Mouse (Mus musculus) thymus, adult 2 months (tissue): ENCODE data around the gene Btbd2. TPM values are rescaled to one million over a fixed set of nuclear protein-coding genes. Genes with fewer than 3 reads are reported as not detected.

ENCODE experiments used
- DNase-seq: peaks from one replicate; pipeline ENCODE4 v3.0.0; 2021
- H3K27ac ChIP-seq: fragments of 200-500 bp; 2 replicates; pipeline ENCODE4 v1.5.1; 2012; ENCODE audit warnings: low read length, control low read depth; ENCODE audit not compliant: control insufficient read depth, insufficient read depth
- H3K27me3 ChIP-seq: fragments of 200-500 bp; 2 replicates; pipeline ENCODE4 v1.6.1; 2012; ENCODE audit warnings: mild to moderate bottlenecking, low read length, moderate library complexity, mixed read lengths; ENCODE audit not compliant: control insufficient read depth, insufficient read depth
- H3K36me3 ChIP-seq: fragments of 200-500 bp; 2 replicates; pipeline ENCODE4 v1.6.1; 2012; ENCODE audit warnings: mild to moderate bottlenecking, low read length, moderate library complexity; ENCODE audit not compliant: control insufficient read depth, insufficient read depth
- H3K4me1 ChIP-seq: fragments of 200-500 bp; replicated peaks from 2 replicates; pipeline ENCODE4 v1.6.1; 2012; ENCODE audit warnings: low read length; ENCODE audit not compliant: control insufficient read depth, insufficient read depth
- H3K4me3 ChIP-seq: fragments of 200-500 bp; 2 replicates; pipeline ENCODE4 v1.5.1; 2012; ENCODE audit warnings: mild to moderate bottlenecking, low read length, control low read depth, moderate library complexity; ENCODE audit not compliant: control insufficient read depth, insufficient read depth
- CTCF ChIP-seq: fragments of 200-500 bp; IDR thresholded peaks from 2 replicates; pipeline ENCODE4 v1.5.1; 2012; ENCODE audit warnings: mild to moderate bottlenecking, control low read depth, low read length, moderate library complexity, borderline replicate concordance; ENCODE audit not compliant: control insufficient read depth, poor library complexity, insufficient read depth; ENCODE audit errors: extremely low read depth
- POLR2A ChIP-seq: fragments of 200-500 bp; IDR thresholded peaks from 2 replicates; pipeline ENCODE4 v1.6.1; 2012; ENCODE audit warnings: mild to moderate bottlenecking, low read length, control low read depth, moderate library complexity; ENCODE audit not compliant: control insufficient read depth, poor library complexity, insufficient read depth; ENCODE audit errors: extremely low read depth
- WGBS: fragments of 180-500 bp; shearing (Covaris S2); methylation state at CpG from one replicate; pipeline ENCODE4 v1.1.7; 2018; 5-methylcytosine and 5-hydroxymethylcytosine counted together
- polyA plus RNA-seq: library from polyadenylated mRNA; depleted of rRNA; stranded (reverse); fragments of >200 nt; gene quantifications from 2 replicates; pipeline ENCODE4 v1.2.3, GENCODE M21; 2012

The Btbd2 gene
- polyA plus RNA-seq, 1 experiment = 94.7 TPM

DNA sequence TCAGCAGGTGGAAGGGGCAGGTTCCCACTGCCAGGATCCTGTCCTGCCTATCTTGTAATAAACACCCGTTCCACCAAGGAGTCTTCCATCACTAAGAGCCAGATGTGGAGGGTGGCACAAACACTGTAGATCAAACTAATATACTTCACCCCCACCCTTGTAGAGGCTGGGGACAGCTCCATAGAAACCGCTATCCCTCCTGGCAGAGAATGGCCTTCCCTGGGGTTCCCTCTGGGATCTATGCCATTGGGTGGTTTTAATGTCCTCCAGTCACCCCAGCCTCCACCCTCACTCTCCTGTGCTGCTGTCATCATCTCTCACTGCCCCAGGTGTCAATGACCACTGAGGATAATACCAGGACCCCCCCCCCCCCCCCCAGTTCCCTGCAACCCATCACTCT, 13.7 kb upstream of the Btbd2 start:
- WGBS = 96% methylated on average over 2 of the region's 2 CpGs
- Histone ChIP-seq H3K27ac (no peak overlapping the region), H3K4me3 (no peak overlapping the region), H3K4me1 (peaks cover 51% of the 10 kb centered on the region), H3K36me3 (peaks cover 69% of the 10 kb centered on the region), H3K27me3 (no peaks in the 10 kb centered on the region)
- DNase-seq = no peak
- TF ChIP-seq POLR2A (no peak), CTCF (no peak)

DNA sequence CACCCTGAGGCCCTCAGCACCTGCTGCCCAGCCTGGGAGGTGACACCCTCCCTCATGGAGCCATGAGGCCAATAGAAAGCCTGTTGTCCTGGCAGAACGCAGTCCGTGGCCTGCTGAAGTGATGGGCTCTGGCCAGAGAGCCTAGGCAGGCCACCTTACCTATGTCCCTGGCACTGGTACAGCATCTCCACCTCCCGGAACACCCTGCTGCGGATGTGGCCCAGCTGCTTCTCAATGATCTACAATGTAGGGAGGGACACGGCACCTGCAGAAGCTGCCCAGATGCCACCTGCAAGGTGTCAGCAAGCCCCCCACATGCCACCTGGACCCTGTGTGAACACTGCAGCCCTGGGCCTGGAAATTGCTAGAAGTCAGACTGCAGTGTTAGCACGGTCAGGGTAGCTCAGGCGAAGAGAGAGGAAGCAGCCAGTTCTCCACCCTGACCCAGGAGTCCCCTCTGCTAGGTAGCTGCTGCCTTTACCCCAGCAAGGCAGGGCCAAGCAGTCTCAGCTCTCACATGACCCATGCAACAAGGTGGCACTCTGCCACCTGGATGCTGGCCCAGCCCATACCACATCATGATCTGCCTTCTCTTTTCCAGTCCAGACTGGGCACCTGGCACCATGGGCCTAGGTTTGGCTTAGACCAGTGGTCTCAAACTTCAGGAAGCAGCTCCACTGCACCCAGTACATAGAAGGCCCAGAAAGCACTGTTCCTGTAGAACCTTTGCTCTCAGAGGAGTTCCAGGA, 13.0 kb upstream of the Btbd2 start:
- DNase-seq = no peak
- Histone ChIP-seq H3K36me3 (peaks cover 71% of the 10 kb centered on the region), H3K4me1 (peaks cover 56% of the 10 kb centered on the region), H3K27ac (no peak overlapping the region), H3K27me3 (no peaks in the 10 kb centered on the region), H3K4me3 (no peak overlapping the region)
- TF ChIP-seq CTCF (no peak), POLR2A (no peak)
- 89% methylated on average over 7 of the region's 7 CpGs for WGBS

DNA sequence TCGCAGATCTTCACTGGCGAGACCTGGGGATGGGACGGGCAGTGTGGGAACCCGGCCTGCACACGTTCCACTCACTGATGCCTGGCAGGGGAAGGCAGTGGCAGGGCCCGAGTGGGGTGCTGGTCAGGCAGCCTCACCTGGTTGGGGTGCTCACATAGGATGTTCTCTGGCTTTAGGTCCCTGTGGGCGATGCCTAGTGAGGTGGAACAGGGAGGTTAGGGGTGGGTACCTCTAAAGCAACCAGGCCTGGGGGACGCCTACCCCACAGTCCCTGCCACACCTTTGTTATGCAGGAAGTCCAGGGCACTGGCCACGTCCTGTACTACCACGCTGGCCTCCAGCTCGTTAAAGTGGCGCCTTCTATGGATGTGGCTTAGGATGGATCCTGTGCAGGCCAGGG, 12.1 kb upstream of the Btbd2 start:
- WGBS = 94% methylated on average over 12 of the region's 12 CpGs
- TF ChIP-seq POLR2A (no peak), CTCF (no peak)
- no peak overlapping the region for H3K27ac ChIP-seq
- H3K36me3 ChIP-seq = peaks cover 71% of the 10 kb centered on the region
- peaks cover 55% of the 10 kb centered on the region for H3K4me1 ChIP-seq
- H3K27me3 ChIP-seq = no peaks in the 10 kb centered on the region
- DNase-seq = no peak
- H3K4me3 ChIP-seq = no peak overlapping the region

DNA sequence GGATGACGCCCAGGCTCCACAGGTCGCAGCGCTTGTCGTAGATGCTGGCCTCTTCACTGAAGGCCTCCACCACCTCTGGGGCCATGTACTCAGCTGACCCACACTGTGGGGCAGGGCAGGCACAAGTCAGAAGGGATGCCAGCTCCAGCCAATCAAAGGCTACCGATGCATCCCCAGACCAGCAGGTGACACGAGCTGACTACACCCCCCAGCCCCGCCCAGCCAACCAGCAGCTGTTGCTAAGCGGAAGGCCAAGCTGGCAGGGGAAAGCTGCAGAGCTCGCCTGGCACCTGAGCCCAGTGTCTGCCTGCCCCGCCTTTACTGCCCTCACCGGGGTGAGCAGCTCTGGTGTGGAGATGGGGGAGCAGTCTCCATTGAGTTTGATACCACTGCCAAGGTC, 11.7 kb upstream of the Btbd2 start:
- no peak overlapping the region for H3K27ac ChIP-seq
- H3K4me3 ChIP-seq = no peak overlapping the region
- TF ChIP-seq CTCF (no peak), POLR2A (no peak)
- no peak for DNase-seq
- no peaks in the 10 kb centered on the region for H3K27me3 ChIP-seq
- 83% methylated on average over 11 of the region's 11 CpGs for WGBS
- H3K4me1 ChIP-seq = peaks cover 55% of the 10 kb centered on the region
- H3K36me3 ChIP-seq = peaks cover 71% of the 10 kb centered on the region

DNA sequence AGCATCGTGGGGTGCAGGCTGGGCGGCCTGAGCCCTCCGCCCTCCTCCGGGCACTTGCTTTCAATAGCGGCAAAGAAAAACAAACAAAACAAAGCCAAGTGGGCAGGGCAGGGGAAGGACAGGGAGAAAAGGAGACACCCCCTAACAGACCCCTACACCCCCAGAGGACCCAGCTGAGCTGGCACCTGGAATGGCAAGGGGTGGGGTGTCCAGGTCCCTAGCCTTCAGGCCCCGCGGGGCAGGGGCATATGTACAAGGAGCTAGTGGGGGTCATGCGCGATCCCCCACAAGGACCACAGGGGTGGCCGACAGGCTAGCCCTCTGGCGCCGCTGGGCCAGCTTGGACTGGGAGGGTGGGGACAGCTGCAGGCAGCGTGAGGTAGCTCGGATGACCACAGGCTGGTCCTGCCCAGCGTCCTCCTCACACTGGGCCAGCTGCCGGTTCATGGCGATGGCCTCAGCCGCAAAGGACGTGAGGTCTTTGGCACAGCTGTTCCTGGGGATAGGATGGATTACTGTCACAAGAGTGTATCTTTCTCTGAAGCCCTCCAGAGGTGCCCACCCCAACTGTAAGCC, 10.1 kb upstream of the Btbd2 start:
- H3K36me3 ChIP-seq = peaks cover 66% of the 10 kb centered on the region
- DNase-seq = no peak
- WGBS = 97% methylated on average over 19 of the region's 19 CpGs
- H3K4me3 ChIP-seq = no peak overlapping the region
- H3K27me3 ChIP-seq = no peaks in the 10 kb centered on the region
- H3K4me1 ChIP-seq = peaks cover 49% of the 10 kb centered on the region
- H3K27ac ChIP-seq = no peak overlapping the region
- no peak for TF ChIP-seq POLR2A
- no peak for TF ChIP-seq CTCF

DNA sequence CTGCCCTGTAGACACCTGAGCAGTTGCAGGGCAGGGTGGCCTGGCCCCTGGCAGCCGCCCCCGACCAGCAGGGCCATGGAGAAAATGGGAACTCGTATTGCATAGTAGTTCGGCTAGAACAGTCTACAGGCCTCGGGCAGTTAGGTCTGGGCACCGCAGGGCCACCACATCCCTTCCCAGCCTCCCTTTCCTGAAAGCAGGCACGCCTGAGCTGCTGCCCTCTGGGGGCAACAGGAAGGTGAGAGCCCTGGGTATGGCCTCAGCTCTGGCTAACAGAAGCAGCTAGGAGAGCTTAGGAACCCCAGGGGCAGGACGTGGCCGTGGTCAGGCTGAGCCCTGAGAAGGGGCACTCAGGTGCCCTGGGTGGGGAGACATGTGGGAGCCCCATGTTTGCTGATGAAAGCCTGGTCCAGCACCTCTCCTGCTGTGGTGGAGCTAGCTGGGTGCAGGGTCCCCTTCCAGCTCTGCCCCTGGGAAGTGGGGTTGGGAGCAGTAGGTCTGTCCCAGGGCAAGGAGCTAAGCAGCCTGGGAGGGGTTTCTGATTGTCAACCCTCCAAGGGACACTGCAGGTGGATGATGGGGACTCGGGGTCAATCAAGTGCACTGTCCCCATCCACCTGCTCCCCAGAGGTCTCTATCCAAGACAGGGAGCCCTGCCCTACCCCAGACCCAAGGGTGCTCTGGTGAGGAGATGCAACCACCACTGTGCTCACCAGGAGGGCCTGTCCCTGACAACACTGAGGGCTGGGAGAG, 9.3 kb upstream of the Btbd2 start:
- DNase-seq = no peak
- TF ChIP-seq POLR2A = no peak
- TF ChIP-seq CTCF = no peak
- Histone ChIP-seq H3K4me1 (peaks cover 42% of the 10 kb centered on the region), H3K4me3 (no peak overlapping the region), H3K27ac (no peak overlapping the region), H3K36me3 (peaks cover 58% of the 10 kb centered on the region), H3K27me3 (no peaks in the 10 kb centered on the region)
- WGBS = 57% methylated on average over 10 of the region's 10 CpGs
